Mouse (Mus musculus): ENCODE data around the gene Naglu.

The Naglu gene

DNA sequence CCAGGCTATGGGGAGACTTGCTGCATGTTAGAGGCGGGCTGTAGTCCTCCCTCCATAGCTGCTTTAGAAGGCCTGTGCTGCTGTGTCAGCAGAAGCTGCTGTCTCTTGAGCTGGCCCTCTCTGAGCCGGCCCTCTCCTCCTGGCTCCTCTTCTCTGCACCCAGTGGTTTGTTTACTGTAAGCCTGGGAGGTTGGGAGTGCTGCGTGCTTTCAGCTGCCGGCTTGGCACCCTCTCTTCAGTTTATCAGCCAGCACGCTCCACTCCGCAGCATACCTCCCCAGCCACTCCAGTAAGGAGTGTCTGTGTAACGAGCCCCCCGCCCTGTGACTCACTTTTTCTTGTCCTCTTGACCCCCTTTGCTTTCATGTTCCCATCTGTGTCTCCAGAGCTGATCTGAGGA, 12.9 kb upstream of the Naglu start:
- DNase-seq (ENCODE audit: low read depth, low spot score): no peak

DNA sequence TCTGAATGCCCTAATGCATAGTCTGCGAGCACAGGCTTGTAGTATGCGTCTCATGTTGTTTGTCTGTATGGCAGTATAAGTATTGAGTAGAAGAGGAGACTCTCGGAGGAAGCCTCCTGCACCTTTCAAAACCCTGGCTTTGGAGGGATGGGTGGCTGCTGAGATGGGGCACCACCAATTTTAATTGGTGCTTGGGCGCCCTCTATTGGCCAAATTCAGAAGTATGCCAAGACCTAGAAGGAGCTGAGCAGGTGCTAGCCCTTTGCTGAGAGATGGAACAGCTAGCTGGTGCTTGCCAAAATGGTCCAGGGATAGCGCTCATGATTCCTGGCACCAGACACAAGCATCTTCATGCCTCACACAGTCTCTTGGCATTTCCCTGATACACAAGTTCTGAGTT, 12.0 kb upstream of the Naglu start:
- peak; percentile 83 for DNase-seq (ENCODE audit: low read depth, low spot score)

GRCm38 (mm10) chr11:101058726-101059125, 11.1 kb upstream of the Naglu start:
- no peak for DNase-seq (ENCODE audit: low read depth, low spot score)

DNA sequence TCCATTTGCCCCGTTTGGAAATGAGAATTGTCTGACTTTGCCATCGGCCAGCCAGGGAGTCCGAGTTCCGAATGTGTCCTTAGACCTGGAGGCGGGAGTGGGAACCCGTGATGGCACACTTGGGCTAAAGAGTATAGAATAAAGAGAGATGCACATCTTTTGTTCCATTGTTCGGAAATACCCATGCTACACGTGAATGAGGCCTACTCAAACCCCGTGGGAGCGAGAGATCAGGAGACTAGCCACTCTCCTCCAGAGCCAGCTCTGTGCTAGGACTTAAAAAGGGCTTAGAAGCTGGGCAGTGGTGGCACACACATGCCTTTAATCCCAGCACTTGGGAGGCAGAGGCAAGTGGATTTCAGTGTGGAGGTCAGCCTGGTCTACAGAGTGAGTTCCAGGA, 10.3 kb upstream of the Naglu start:
- no peak for DNase-seq (ENCODE audit: low read depth, low spot score)

GRCm38 (mm10) chr11:101060126-101060525, 9.7 kb upstream of the Naglu start:
- no peak for DNase-seq (ENCODE audit: low read depth, low spot score)

- no peak for DNase-seq (ENCODE audit: low read depth, low spot score)
These were observed 8.8 kb upstream of the Naglu start for GRCm38 (mm10) chr11:101061049-101061448.

DNA sequence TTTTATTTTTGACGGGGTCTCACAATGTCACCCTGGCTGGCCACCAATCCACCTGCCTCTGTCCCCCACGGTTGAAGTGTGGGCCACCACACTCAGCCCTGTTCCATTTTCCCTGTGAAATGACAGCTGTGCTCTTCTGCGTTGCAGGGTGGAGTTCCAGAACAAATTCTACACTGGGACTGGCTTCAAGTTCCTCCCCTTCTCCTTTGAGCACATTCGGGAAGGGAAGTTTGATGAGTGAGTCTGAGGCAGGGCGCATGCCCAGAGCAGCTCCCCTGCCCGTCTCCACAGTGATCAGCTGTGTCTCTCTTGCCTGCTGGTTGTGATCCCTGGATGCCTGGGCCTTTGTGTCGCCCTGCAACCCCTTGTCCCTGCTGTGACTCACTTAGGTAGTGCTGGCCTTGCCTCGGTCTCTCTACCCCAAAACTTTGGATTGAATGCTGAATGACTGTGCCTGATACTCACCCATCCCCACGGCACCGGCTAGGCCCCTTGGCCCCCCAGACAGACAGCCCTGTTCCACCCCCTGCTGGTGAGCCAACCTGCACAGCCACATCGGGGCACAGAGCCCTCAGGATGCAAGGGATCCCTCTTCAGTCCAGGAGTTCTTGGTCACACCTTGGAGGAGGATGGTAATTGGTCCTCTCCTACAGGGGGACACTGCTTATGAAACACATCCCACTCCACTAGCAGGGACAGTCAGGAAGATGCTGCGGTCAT, 7.5 kb upstream of the Naglu start:
- peak; percentile 2 for DNase-seq (ENCODE audit: low read depth, low spot score)

- DNase-seq (ENCODE audit: low read depth, low spot score): peak; percentile 3
These were observed 6.7 kb upstream of the Naglu start for GRCm38 (mm10) chr11:101062971-101063675.

GRCm38 (mm10) chr11:101063676-101064327, 6.0 kb upstream of the Naglu start:
- DNase-seq (ENCODE audit: low read depth, low spot score): peak; percentile 61

GRCm38 (mm10) chr11:101064462-101064861, 5.3 kb upstream of the Naglu start:
- no peak for DNase-seq (ENCODE audit: low read depth, low spot score)

GRCm38 (mm10) chr11:101065002-101065401, 4.8 kb upstream of the Naglu start:
- DNase-seq (ENCODE audit: low read depth, low spot score): no peak

- DNase-seq (ENCODE audit: low read depth, low spot score): peak; percentile 79
These were observed 3.0 kb upstream of the Naglu start for GRCm38 (mm10) chr11:101066549-101067412.

DNA sequence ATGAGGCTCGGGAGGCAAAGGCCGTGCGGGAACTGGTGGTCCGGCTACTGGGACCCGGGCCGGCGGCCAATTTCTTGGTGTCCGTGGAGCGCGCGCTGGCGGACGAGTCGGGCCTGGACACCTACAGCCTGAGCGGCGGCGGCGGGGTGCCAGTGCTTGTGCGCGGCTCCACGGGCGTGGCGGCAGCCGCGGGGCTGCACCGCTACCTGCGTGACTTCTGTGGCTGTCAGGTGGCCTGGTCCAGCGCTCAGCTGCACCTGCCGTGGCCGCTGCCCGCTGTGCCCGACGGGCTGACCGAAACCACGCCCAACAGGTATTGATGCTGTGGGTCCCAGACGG, 346 bp downstream of the Naglu start:
- no peak for DNase-seq (ENCODE audit: low read depth, low spot score)

GRCm38 (mm10) chr11:101070987-101071386, 1.2 kb downstream of the Naglu start:
- no peak for DNase-seq (ENCODE audit: low read depth, low spot score)

DNA sequence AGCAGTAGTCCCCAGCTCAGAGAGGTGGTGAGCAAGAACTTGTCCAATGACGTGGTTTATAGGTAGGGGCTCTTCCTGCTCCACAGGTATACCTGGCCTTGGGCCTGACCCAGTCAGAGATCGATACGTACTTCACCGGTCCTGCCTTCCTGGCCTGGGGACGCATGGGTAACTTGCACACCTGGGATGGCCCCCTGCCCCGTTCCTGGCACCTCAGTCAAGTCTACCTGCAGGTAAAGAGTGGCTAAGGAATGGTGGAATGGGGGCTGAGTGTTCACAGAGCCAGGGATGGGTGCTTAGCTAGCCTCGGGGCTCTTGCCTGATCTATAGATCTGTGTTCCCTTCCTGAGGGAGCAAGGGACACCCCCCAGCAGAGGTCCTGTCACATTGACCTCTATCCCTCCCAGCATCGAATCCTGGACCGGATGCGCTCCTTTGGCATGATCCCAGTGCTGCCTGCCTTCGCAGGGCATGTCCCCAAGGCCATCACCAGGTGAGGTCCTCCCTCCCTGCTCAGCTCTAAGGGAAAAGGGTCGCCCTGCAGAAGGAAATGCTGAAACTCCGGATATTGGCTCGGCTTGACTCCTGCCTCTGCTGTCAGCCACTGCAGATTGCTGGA, 2.1 kb downstream of the Naglu start:
- DNase-seq (ENCODE audit: low read depth, low spot score): no peak

DNA sequence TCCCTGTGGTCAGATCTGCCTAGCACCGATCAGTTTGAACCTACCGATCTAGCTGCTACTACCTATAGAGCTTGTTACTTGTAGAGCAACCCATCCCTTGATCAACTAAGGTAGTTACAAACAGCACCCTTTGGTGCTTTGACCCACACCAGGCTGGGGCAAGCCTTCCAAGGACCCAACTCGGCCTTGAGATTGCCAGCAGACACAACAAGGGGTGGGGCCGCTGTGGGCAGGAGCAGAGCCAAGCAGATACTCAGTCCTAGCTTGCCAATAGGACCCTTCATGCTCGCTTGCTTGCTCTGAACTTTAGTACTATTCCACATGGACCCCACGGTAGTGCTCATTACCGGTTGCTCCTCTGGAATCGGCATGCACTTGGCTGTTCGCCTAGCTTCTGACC, 8.3 kb downstream of the Naglu start, which contains the start of gene Hsd17b1:
TSS of gene Hsd17b1 (plus strand) at position 291 of the 400 bp plus-strand sequence.
- no peak for DNase-seq (ENCODE audit: low read depth, low spot score)

DNA sequence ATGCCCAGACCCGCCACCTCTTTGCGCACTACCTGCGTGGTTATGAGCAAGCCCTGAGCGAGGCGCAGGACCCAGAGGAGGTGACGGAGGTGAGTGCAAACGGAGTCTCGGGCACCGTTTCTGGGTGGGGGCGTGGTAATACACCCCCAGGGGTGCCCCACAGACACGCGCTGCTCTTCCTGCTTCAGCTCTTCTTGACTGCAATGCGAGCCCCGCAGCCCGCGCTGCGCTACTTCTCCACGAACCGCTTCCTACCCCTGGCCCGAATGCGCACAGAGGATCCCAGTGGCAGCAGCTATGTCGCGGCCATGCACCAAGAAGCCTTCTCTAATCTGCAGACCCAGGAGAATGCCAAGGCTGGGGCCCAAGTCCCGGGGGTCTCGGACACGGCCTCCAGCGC, 9.9 kb downstream of the Naglu start:
- no peak for DNase-seq (ENCODE audit: low read depth, low spot score)

GRCm38 (mm10) chr11:101080421-101080820, 10.6 kb downstream of the Naglu start:
- DNase-seq (ENCODE audit: low read depth, low spot score): no peak

GRCm38 (mm10) chr11:101081659-101082058, 11.8 kb downstream of the Naglu start:
- DNase-seq (ENCODE audit: low read depth, low spot score): no peak

- peak; percentile 91 for DNase-seq (ENCODE audit: low read depth, low spot score)
These were observed 12.6 kb downstream of the Naglu start, which contains the start of gene Coasy for GRCm38 (mm10) chr11:101082208-101083082. Gene Coasy (plus strand): TSS chr11:101082565.

Measured in CD4-positive helper T cell, adult 2 months (primary cell).